Mouse (Mus musculus) olfactory bulb, adult 2 months (tissue): Measurements from ENCODE around the gene Acnat1.

Source experiments
- CTCF ChIP-seq: fragments of 200-500 bp; IDR thresholded peaks from 2 replicates; pipeline ENCODE4 v1.5.1; 2012; ENCODE audit warnings: low read depth, mild to moderate bottlenecking, low read length, moderate library complexity; ENCODE audit not compliant: insufficient read depth
- POLR2A ChIP-seq: fragments of 200-500 bp; IDR thresholded peaks from 2 replicates; pipeline ENCODE4 v1.6.1; 2012; ENCODE audit warnings: mild to moderate bottlenecking, low read depth, low read length, moderate library complexity; ENCODE audit not compliant: insufficient read depth

- TF ChIP-seq POLR2A = no peak
- no peak for TF ChIP-seq CTCF
Measured at GRCm38 (mm10) chr4:49456171-49456570, 17.5 kb downstream of the Acnat1 start.
